Mouse (Mus musculus) ES-Bruce4 (cell line): Measurements from ENCODE around the gene Timmdc1. TPM values are rescaled to one million over a fixed set of nuclear protein-coding genes. Genes with fewer than 3 reads are reported as not detected.

Experiments used
- H3K27ac ChIP-seq: 2 replicates; pipeline ENCODE4 v1.5.1; 2012; ENCODE audit warnings: low read length, inconsistent platforms; ENCODE audit not compliant: insufficient read depth
- H3K27me3 ChIP-seq: 2 replicates; pipeline ENCODE4 v1.6.1; 2012; ENCODE audit warnings: mild to moderate bottlenecking, low read length, inconsistent platforms; ENCODE audit not compliant: control insufficient read depth, poor library complexity, insufficient read depth, severe bottlenecking
- H3K36me3 ChIP-seq: 2 replicates; pipeline ENCODE4 v1.6.1; 2012; ENCODE audit warnings: inconsistent platforms, mild to moderate bottlenecking, low read length, moderate library complexity; ENCODE audit not compliant: control insufficient read depth, poor library complexity, insufficient read depth, severe bottlenecking
- H3K4me1 ChIP-seq: one replicate; pipeline ENCODE4 v1.8.1; 2011; ENCODE audit warnings: low read length; ENCODE audit not compliant: control insufficient read depth, insufficient read depth
- H3K4me3 ChIP-seq: 2 replicates; pipeline ENCODE4 v1.5.1; 2011; ENCODE audit warnings: low read depth, mild to moderate bottlenecking, low read length
- H3K9ac ChIP-seq: 2 replicates; pipeline ENCODE4 v1.6.1; 2012; ENCODE audit warnings: low read depth, mild to moderate bottlenecking, inconsistent platforms; ENCODE audit not compliant: poor library complexity, severe bottlenecking
- H3K9me3 ChIP-seq: replicated peaks from 2 replicates; pipeline ENCODE4 v1.6.1; 2012; ENCODE audit warnings: mild to moderate bottlenecking, low read length, inconsistent platforms; ENCODE audit not compliant: control insufficient read depth, poor library complexity, insufficient read depth, severe bottlenecking
- CTCF ChIP-seq: IDR thresholded peaks from one replicate; pipeline ENCODE4 v1.8.1; 2011; ENCODE audit warnings: low read depth, low read length
- EP300 ChIP-seq: IDR thresholded peaks from 2 replicates; pipeline ENCODE4 v1.6.1; 2011; ENCODE audit warnings: low read depth, low read length; ENCODE audit not compliant: insufficient read depth
- POLR2A ChIP-seq: IDR thresholded peaks from one replicate; pipeline ENCODE4 v1.8.1; 2011; ENCODE audit warnings: low read length; ENCODE audit not compliant: insufficient read depth
- polyA plus RNA-seq: library from polyadenylated mRNA; stranded (reverse); fragments of >200 nt; gene quantifications from 2 replicates; pipeline ENCODE4 v1.2.4, GENCODE M21; 2011; ENCODE audit warnings: low read depth; ENCODE audit not compliant: missing spikeins, insufficient read depth, insufficient read length

The Timmdc1 gene
- polyA plus RNA-seq, 1 experiment, result 46.4 TPM

DNA sequence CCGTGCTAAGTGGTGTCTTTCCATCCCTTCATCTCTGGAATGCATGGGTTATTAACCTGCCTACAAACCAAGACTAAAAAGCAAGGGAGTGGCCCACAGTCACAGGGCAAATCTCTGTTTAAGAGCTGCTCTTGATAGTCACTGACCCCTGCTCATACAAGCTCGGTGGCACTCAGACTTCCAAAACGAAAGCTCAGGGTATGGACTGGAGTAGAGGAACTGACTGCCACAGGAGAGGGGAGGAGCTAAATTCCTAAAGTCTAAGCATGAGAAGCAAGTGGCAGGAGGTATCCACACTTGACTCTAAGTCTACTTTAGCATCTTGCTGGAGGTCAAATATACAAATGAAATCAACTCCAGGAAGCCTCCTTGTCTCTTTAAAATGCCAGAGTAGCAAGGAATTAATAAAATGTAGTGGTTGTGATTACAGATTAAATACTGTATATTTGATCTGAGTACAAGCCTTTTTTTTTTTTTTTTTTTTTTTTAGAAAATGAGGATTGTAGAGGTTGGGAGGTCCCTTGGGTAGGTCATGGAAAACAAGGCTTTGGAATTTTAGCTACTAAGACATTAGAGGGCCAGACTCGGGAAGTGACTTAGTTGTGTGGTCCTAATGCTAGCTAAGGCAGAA lies 46.7 kb downstream of the Timmdc1 start:
- H3K4me3 ChIP-seq, result peak overlapping the region; percentile 17; the same call in 1 of the 2 replicates

DNA sequence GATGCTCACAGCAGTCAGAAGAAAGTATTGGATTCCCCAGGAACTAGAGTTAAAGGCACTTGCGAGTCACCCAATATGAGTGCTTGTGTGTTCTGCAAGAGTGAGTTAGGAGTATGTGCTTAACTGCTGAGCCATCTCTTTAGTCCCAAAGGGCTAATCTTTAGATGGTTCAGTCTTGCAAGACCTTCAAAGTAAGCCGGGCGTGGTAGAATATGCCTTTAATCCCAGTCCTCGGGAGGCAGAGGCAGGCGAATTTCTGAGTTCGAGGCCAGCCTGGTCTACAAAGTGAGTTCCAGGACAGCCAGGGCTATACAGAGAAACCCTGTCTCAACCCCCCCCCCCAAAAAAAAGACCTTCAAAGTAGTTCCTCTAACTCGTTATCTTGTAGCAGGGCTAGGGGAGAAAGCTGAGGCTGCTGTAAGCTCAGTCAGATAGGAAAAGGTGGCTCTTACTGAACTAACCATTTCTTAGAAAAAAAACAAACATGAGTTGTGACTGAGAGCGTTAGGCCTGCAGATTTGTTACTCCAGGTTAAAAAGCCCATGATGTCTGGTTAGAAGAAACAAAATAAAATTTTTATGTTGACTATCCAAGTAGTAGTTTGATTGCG lies 47.7 kb downstream of the Timmdc1 start:
- H3K4me1 ChIP-seq, result peaks cover 2% of the 10 kb centered on the region
- no peaks in the 10 kb centered on the region for H3K36me3 ChIP-seq
- no peaks in the 10 kb centered on the region for H3K27me3 ChIP-seq
- no peak overlapping the region for H3K9ac ChIP-seq
- H3K27ac ChIP-seq, result no peak overlapping the region
- TF ChIP-seq EP300 (no peak), CTCF (no peak), POLR2A (no peak)
- H3K9me3 ChIP-seq, result no peaks in the 10 kb centered on the region
- H3K4me3 ChIP-seq, result no peak overlapping the region

More for the DNA sequence above, 46.7 kb downstream of the Timmdc1 start:
- Histone ChIP-seq H3K36me3 (no peaks in the 10 kb centered on the region), H3K9ac (no peak overlapping the region), H3K27ac (no peak overlapping the region), H3K4me1 (peaks cover 2% of the 10 kb centered on the region), H3K27me3 (no peaks in the 10 kb centered on the region), H3K9me3 (no peaks in the 10 kb centered on the region)
- TF ChIP-seq POLR2A (no peak), CTCF (no peak), EP300 (no peak)

DNA sequence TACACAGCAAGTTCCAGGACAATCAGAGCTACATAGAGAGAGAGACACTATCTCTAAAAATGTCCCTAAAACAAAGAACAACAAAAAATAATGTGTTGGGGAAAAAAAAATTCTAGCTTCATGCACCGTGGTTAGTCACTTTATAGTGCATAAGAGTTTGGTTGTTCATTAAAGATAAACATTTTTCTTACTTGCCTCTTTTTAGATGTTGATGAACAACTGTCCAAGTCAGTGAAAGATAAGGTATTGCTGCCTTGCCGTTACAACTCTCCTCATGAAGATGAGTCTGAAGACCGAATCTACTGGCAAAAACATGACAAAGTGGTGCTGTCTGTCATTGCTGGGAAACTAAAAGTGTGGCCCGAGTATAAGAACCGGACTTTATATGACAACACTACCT lies 48.8 kb downstream of the Timmdc1 start:
- no peak for TF ChIP-seq EP300
- TF ChIP-seq POLR2A, result no peak
- no peak for TF ChIP-seq CTCF
- Histone ChIP-seq H3K4me1 (peaks cover 6% of the 10 kb centered on the region), H3K9me3 (no peaks in the 10 kb centered on the region), H3K27me3 (no peaks in the 10 kb centered on the region), H3K36me3 (no peaks in the 10 kb centered on the region), H3K27ac (no peak overlapping the region), H3K4me3 (no peak overlapping the region), H3K9ac (no peak overlapping the region)

DNA sequence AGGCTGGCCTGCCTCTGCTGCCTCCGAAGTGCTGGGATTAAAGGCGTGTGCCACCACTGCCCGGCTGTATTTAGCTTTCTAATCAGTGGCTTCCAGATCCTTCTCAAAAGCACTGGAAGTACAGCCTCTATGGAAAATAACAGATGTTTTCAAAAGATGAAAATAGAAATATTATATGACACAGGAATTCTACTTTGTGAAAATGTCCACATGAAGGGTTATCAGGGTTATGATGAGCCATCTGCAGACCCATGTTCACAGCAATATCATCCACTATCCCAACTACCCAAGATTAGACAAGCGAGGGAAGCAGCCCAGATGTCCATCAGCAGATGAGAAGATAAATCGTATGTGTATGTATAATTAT lies 50.0 kb downstream of the Timmdc1 start:
- TF ChIP-seq EP300, result no peak
- TF ChIP-seq CTCF, result no peak
- no peak for TF ChIP-seq POLR2A
- Histone ChIP-seq H3K4me3 (no peak overlapping the region), H3K9ac (no peak overlapping the region), H3K9me3 (no peaks in the 10 kb centered on the region), H3K27ac (no peak overlapping the region), H3K27me3 (no peaks in the 10 kb centered on the region), H3K36me3 (no peaks in the 10 kb centered on the region), H3K4me1 (peaks cover 6% of the 10 kb centered on the region)

- H3K27ac ChIP-seq, result no peak overlapping the region
- no peak overlapping the region for H3K4me3 ChIP-seq
- no peaks in the 10 kb centered on the region for H3K36me3 ChIP-seq
- H3K9ac ChIP-seq, result no peak overlapping the region
- H3K4me1 ChIP-seq, result peaks cover 6% of the 10 kb centered on the region
- no peaks in the 10 kb centered on the region for H3K27me3 ChIP-seq
- no peaks in the 10 kb centered on the region for H3K9me3 ChIP-seq
- TF ChIP-seq CTCF, result peak; percentile 46
- TF ChIP-seq POLR2A, result no peak
- TF ChIP-seq EP300, result peak; percentile 92
Observed at GRCm38 (mm10) chr16:38471697-38472506, 50.6 kb downstream of the Timmdc1 start.
